Mouse (Mus musculus) bone marrow macrophage, adult 2 months (primary cell): ENCODE results near the gene Dctpp1.

Experiments
- CTCF ChIP-seq: IDR thresholded peaks from 2 replicates; pipeline ENCODE4 v1.5.1; 2012; ENCODE audit warnings: low read depth, mild to moderate bottlenecking, low read length, moderate library complexity
- POLR2A ChIP-seq: IDR thresholded peaks from 2 replicates; pipeline ENCODE4 v1.6.1; 2012; ENCODE audit warnings: mild to moderate bottlenecking, low read depth, low read length, borderline replicate concordance

GRCm38 (mm10) chr7:127216307-127216706, 44.2 kb downstream of the Dctpp1 start:
- TF ChIP-seq CTCF (no peak), POLR2A (no peak)
